Mouse (Mus musculus): Measurements from ENCODE around the gene Dab1.

GRCm38 (mm10) chr4:103804461-103804860 is 185.3 kb downstream of the Dab1 start:
- no peak for TF ChIP-seq CTCF (IDR thresholded peaks at IDR 0.05)
- no peak for TF ChIP-seq EP300 (IDR thresholded peaks at IDR 0.05)
